Mouse (Mus musculus) G1E-ER4 (cell line): ENCODE measurements around the gene Spns2. TPM values are rescaled to one million over a fixed set of nuclear protein-coding genes. Genes with fewer than 3 reads are reported as not detected.

ENCODE experiments used
- GATA1 ChIP-seq: IDR thresholded peaks from one replicate; pipeline ENCODE4 v1.8.0; 2012; ENCODE audit warnings: low read length, inconsistent platforms
- polyA plus RNA-seq: library from polyadenylated mRNA; stranded (reverse); fragments of >175 nt; gene quantifications from 2 replicates; pipeline ENCODE4 v1.2.3, GENCODE M21; 2012

The Spns2 gene
- polyA plus RNA-seq, 1 experiment: 25.2 TPM

DNA sequence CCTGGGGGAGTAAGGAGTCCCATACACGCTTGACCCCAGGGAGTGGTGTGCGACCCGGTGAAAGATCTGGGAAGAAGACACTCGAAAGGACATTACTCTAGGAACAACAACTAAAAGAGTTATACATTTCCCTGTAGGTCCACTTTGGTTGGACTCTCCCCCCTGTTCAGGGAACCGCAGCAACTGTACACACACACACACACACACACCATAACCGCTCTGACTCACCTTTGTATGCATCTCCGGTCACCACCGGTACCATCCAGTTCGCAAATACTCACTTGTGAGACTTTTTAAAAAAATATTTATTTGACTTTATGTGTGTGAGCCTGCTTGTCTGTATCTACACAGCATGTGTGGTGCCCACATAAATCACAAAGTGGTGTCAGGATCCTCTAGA, 77.8 kb downstream of the Spns2 start:
- no peak for TF ChIP-seq GATA1

DNA sequence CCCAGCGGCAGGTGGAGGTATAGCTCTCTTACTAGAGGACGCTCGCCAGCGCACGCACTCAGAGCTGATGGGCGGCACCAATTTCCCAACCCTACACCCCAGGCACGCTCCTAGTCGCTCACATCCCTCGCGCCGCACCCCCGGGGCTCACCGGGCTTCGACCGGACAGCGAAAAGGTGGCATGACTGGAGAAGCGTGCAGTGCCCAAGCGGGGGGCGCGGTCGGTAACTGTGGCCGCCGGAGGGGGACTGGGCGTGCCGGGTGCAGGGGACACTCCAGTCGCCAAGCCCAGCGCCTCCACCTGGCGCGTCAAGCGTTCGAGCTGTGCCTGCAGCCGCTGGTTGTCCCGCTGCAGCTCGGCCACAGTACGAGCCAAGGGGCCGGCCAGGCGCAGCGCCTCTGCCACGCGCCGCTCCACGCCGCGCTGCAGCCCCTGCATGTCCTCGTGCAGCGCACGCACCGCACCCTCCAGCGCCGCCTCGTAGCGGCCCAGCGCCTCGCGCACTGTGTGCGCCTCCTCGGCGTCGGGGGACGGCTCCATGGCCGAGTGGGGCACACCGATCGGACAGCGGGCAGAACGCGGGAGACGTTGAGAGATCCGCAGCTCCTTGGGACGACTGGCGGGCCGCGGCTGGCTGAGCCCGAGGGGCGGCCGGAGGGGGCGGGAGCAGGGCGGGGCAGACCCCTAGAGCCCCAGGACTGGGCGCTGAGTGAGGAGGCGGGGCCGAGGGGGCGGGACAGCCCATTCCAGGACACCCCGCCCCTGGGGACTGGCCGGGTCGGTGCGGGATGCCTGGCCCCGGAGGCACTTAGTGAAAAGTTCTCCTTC, 78.4 kb downstream of the Spns2 start, which contains the start of gene Smtnl2:
Gene Smtnl2 (minus strand): TSS at position 621 of the 829 bp plus-strand sequence.
- no peak for TF ChIP-seq GATA1

DNA sequence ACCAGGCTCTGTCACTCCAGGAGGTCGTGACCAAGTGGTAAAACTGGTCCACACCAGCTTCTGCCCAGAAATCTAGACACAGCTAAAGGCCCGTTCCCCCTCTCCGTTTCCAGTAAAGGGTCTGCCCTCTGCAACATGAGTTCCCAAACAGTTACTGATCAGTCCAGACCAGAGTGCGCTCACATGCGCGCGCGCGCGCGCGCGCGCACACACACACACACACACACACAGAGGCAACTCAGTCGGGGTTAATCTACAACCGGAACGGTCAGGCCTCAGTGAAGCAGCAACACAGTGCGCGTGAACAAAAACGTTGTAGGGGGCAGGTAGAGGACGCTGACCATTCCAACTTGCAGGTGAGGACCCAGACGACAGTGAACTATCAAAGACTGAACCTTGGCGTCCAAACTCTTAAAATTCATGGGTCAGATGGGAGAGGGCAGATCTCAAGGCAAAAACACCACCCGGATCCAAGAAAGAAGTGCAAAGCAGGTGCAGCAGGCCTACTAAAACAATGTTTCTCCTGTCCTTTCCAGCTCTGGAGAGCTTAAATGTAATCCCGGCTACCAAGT, 79.1 kb downstream of the Spns2 start:
- TF ChIP-seq GATA1: no peak

GRCm38 (mm10) chr11:72409649-72410385, 79.9 kb downstream of the Spns2 start:
- TF ChIP-seq GATA1: no peak

- TF ChIP-seq GATA1: no peak
Observed at GRCm38 (mm10) chr11:72408451-72409170, 81.1 kb downstream of the Spns2 start.

DNA sequence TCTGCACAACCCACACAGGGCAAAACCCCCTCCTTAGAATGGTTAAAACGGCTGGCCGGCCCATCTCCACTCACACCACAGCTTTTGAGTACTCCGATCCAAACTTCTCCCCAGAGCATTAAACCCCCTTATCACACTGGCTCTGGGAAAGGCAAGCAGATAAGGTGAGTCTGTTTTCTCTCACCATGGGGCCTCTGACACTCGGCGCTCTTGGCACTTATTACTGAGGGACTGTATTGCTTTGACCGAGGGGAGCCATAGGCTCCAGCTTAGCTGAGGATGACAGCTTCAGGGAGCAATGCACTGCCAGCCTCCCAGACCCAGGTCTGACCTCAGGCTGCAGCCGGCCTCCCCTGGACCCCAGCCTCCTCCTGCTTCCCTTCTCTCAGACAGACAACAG, 82.1 kb downstream of the Spns2 start:
- TF ChIP-seq GATA1: no peak

DNA sequence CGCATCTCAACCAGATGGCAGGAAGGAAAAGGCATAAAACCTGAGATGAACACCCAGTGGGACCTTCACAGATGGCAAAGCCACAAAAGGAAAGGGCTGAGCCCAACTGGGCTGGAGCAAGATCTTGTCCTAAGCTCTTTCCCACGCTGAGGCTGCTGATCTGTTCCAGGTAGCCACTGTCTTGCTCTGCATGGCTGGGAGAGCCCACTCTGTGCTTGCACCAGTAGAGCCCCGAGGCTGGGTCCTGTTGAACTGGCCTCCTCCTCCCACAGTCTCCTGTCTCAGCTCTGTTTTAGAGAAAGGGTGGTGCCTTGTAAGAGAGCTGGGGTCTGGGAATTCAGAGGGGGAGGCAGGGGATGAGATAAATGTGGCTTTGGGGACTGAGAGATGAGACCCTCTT, 82.6 kb downstream of the Spns2 start:
- no peak for TF ChIP-seq GATA1

DNA sequence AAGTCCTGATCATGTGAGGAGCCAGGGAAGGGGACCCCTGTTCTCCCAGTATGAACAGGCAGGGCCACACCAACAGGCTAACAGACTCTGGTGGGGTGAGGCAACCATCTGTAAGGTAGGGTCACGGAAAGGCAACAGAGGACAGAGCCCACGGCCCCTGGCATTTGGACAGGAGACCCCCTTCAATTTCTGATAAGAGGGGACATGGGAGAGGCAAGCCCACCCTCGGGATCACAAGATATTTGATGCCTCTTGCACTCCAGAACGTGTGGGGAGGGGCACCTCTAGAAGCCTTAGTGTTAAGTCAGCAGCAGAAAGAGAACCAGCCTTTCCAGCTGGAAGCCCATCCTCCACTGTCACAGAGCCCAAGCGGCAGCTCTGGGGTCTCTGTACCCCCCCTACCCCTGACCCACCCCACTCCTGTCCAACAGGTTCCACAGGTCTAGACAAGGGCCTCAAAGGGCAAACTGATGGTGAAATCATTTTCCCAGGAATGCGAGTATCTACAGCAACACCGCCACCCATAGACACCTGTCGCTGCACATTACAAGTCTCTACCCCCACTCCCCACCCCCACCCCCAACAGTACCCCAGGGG, 83.5 kb downstream of the Spns2 start:
- no peak for TF ChIP-seq GATA1

DNA sequence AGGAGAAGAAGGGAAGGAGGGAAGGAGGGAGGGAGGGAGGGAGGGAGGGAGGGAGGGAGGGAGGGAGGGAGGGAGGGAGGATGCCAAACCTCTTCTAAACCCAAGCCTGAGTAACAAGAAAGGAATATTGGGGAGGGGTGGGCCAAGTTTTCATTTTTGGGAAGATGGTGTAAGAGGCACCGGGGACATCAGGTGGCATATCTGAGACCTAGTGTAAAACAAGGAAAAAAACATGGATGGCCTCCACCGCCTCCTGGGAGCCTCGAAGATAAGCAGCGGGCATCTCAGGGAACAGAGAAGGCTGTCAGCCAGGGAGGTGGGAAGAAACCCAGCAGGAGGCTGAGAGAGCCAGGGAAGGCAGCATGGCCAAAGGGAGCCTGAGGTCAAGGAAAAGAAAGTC, 84.2 kb downstream of the Spns2 start:
- no peak for TF ChIP-seq GATA1

- no peak for TF ChIP-seq GATA1
Observed at GRCm38 (mm10) chr11:72402969-72403368, 86.7 kb downstream of the Spns2 start.

DNA sequence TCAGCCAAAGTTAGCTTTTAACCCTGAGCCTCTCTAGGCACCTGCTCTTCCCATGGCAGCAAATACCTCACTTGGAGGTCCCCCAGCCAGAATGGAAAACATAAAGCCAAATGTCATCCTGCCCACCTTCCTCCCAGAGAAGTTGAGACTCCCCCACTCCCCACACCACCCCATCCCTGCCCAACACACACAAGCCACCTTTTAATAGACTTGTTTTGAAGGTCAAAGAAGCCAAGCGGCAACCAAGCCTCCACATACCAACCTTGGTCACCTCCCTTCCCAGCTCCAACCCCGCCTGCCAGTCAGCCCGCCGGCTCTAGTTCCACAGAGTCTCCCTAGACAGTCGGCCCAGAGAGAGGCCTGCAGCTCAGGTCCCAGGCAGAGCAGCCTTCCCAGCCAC, 87.7 kb downstream of the Spns2 start:
- TF ChIP-seq GATA1: no peak

Other genes with a start within 250 kb of the Spns2 start
- gene Slc13a5, start 222.7 kb downstream of the Spns2 start, polyA plus RNA-seq: not detected in 2 replicates
- gene Xaf1, start 188.3 kb downstream of the Spns2 start, polyA plus RNA-seq: not detected in 2 replicates
- gene Fbxo39, start 175.5 kb downstream of the Spns2 start, polyA plus RNA-seq: not detected in 2 replicates
- not detected in 2 replicates for gene Tekt1, start 127.5 kb downstream of the Spns2 start, polyA plus RNA-seq
- not detected in 2 replicates for gene Smtnl2, start 78.2 kb downstream of the Spns2 start, polyA plus RNA-seq
- gene Ggt6, start 54.4 kb downstream of the Spns2 start, polyA plus RNA-seq: not detected in 2 replicates
- gene Mybbp1a, start 48.5 kb downstream of the Spns2 start, polyA plus RNA-seq: 201 and 283 TPM in 2 replicates
- 0.25 and 0.27 TPM in 2 replicates for gene Spns3, start 60.6 kb upstream of the Spns2 start, polyA plus RNA-seq
- 30.7 and 33.5 TPM in 2 replicates for gene Ube2g1, start 117.4 kb upstream of the Spns2 start, polyA plus RNA-seq
- gene Ankfy1, start 200.1 kb upstream of the Spns2 start, polyA plus RNA-seq: 18.3 and 19.2 TPM in 2 replicates